Mouse (Mus musculus) WW6 (cell line): ENCODE results near the gene Acaa1b.
A peak's percentile ranks its signal among the peaks of the same experiment; 100 is the strongest.

ENCODE experiments used
- DNase-seq: peaks from one replicate; pipeline ENCODE4 v3.0.0-alpha.2; 2013; ENCODE audit warnings: low read depth, low spot score

Acaa1b gene

DNA sequence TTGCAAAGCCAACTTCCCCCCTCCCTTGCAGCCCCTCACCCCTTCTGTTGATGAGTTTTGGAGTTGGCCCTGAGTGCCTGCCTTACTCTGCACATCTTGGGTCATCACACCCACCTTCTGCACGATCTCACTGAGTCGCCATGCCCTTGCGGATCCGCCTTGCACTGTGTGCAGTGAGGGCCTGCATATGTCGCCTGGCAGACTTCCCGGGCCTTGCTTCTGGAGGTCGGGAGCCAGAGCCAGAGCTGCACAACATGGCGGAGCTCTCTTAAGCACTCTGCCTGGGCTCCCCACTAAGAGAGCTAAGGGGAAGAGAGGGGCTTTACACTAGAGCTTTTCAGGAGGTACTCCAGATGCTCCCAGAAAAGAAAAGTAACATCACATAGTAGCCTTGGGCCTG, 12.2 kb downstream of the Acaa1b start:
- DNase-seq = no peak

DNA sequence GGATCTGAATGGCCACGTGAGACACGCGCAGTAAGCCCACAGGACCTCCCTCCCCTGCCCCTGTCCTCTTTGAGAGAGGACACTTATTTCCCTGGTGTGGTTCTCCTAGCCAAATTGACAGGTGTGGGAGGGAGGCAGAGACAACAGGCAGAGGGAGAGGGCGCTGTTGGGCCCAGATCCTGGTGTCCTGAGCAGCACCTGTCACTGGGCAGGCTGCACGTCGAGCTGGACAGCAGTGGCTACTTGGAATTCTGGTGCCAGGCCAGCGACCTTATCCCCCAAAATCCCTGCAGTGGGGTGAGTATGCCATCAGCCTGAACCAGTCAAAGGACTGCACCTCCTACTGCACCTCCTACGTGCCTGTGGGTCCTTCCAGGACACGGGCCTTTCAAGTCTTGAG, 13.5 kb downstream of the Acaa1b start:
- no peak for DNase-seq

- DNase-seq = no peak
Measured at GRCm38 (mm10) chr9:119142066-119142465, 14.8 kb downstream of the Acaa1b start.

GRCm38 (mm10) chr9:119138836-119139235, 18.1 kb downstream of the Acaa1b start:
- no peak for DNase-seq

GRCm38 (mm10) chr9:119130692-119131091, 26.2 kb downstream of the Acaa1b start:
- DNase-seq = no peak

DNA sequence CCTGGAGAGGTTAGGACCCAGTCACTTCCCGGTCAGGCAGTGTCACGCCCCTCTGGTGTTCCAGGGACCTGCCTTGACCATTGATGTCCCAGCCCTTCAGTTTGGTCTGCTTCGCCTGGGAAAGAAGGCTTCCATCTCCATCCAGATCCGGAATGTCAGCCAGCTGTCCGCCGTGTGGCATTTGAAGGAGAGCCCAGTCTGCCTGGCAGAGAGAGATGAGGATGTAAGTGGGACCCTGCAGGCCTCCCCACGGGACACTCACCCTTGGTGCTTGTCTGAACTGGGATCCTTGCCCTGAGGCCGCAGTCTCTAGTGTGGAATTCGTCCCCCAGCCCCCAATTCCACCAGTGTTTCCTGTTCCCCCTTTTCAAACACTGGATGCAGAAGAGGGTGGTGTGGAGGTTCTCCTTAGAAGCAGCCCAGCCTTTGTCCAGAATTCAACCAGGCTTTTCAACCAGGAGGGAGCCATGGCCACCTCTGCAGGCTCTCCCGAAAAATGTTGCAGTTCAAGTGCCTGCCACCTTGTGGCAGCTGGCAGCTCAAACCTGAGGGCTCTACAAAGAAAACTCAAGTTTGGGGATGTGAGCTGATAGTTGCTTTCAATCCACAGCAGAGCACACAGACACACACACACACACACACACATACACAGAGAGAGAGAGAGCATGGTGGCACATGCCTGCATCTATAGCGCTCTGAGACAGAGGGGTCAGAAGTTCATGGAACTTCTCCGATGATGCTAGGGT, 28.3 kb downstream of the Acaa1b start:
- DNase-seq = no peak

- DNase-seq = no peak
Measured at GRCm38 (mm10) chr9:119122596-119123369, 34.1 kb downstream of the Acaa1b start.

- no peak for DNase-seq
Measured at GRCm38 (mm10) chr9:119120168-119120560, 36.7 kb downstream of the Acaa1b start.

DNA sequence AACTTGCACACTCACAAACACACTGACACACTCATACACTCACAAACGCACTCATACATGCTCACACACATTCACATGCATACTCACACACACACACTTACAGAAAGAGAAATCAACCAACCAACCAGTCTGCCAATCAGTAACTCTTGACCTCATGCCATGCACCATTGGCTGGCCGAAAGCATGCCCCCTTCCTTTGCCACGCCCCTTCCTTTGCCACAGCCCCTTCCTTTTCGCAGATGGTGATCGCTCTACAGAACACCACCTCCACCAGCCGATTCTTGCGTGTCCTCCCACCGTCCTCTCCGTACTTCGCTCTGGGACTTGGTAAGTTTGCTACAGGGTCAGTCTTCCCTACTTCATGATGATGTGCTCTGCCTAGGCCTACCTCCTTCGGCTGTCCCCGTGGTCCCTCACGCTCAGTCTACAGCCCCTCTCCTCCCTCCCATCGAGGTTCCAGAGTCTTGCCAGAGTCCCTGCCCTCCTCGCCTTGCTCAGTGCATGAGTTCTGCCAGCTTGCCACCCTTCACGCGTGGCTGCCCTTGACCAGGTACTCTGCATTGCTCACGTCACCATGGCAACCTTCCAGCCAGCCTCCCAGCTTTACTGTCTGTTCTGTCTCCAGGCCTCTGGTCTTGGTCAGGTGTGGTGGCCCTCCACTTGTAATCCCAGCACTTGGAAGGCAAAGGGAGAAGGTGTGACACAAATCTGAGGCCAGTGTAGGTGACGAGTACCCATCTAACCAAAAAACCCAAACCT, 37.3 kb downstream of the Acaa1b start:
- DNase-seq = no peak

DNA sequence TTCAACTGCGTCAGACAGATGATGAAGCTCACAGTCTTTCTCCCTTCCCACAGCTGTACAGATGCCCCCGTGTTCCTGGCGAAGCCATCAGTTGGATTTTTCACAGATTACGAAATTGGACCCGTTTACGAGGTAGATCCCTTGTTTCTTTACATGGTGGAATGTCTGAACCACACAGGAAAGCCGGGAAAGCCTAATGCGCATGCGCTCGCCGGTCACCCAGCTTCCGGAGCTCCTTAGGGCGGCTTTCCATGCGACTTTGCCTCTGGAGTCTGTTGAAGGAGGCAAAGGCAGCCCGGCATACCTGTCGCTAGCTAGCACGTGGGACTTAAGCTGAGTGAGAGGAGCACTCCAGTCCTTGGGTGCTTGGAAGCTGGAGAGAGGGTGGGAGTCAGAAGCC, 42.0 kb downstream of the Acaa1b start:
- DNase-seq = no peak

DNA sequence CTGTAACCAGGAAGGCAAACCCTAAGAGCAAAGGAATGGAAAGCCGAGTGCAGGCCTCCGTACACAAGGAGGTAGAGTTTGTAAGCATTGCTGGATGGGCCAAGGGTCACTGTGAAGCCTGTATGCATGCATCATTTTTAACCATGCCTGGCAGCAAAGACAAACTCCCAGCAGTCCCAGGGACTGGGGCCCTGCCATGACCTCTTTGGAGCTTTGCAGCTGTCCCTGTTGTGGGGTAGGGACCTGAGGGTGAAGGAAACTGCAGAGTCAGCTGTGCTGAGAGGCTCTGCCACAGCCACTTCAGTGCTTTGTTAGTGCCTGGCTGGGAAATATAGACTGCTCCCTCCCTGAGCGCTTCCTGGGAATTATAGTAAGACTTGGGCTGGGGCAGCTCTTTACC, 46.3 kb downstream of the Acaa1b start:
- no peak for DNase-seq

GRCm38 (mm10) chr9:119109685-119110353, 47.1 kb downstream of the Acaa1b start:
- DNase-seq = no peak

GRCm38 (mm10) chr9:119107566-119107965, 49.3 kb downstream of the Acaa1b start:
- DNase-seq = no peak

DNA sequence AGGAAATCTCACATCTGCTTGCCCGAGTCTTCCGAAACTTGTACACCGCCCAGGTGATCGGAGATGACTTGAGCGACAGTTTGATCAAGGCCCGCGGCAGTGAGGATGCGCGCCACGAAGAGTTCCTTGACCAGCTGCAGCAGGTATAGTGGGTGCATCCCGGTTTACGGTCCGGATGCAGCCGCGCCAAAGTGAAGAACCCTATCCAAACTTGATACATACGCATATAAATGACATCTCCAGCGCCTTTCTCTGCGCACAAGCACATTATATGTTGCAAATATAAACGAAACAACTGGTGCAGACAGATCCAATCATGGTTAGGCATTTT, 54.1 kb downstream of the Acaa1b start:
- no peak for DNase-seq

GRCm38 (mm10) chr9:119101992-119102782, 54.7 kb downstream of the Acaa1b start, which contains the start of gene Dlec1:
Gene Dlec1, plus strand, starts transcription at chr9:119102478.
- peak; percentile 75 for DNase-seq

GRCm38 (mm10) chr9:119100177-119100898, 56.6 kb downstream of the Acaa1b start:
- no peak for DNase-seq
